Mouse (Mus musculus) liver, adult (tissue): ENCODE results near the gene Sarnp.

ENCODE experiments used
- GATA4 ChIP-seq: IDR thresholded peaks from 2 replicates; pipeline ENCODE4 v1.6.1; 2014; ENCODE audit warnings: mild to moderate bottlenecking, low read length; ENCODE audit not compliant: insufficient replicate concordance

The Sarnp gene

DNA sequence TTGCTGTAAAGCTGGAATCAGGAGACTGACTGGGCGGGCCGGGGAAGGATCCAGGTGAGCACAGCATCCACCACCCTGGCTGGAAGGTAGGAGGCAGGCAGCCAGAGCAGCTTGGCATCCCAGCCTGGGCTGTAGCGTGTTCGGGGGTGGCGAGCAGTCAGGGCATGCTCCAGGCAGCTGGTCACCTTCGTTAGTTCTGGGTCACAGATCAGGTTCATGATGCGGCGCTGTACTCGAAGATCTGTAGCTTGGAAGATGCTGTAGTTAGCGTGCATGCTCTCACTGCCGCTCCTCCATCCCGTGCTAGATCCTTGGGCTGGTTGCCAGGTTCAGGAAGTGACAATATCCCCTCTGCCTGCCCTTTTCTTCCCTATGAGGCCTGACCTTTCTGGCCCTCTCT is 96.6 kb downstream of the Sarnp start:
- TF ChIP-seq GATA4, result no peak

DNA sequence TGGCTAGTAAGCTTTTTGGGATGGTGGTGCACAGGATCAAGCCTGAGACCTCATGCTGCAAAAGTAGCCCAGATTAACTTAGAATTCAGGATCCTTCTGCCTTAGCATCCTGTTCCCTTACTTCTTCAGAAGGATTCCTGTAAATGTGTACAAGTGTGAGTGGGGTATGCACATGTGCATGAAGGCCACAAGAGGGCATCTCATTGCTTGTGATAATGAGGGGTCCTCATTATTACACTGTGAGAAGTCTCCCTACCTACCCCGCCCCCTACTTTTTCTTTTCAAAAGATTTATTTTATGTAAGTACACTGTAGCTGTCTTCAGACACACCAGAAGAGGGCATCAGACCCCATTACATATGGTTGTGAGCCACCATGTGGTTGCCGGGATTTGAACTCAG is 98.4 kb downstream of the Sarnp start:
- no peak for TF ChIP-seq GATA4

DNA sequence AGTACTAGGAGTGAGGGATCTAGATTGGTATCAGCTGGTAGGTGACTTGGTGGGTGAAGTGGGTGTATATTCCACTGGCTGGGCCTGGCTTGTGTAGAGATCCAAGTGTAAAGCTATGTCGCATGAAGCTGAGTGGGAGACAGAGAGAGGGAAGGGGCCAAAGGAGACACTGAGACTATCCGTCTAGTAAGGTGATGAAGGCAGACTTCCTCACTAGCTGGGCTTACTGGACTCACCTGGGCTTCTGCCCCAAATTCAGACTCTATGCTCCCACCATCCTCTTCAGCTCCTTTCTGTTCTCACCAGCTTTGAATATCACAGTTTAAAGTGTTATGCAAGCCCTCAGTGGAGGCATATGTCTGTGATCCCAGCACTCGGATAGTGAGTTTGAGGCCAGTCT is 99.5 kb downstream of the Sarnp start:
- no peak for TF ChIP-seq GATA4

GRCm38 (mm10) chr10:128917400-128917799 is 100.3 kb downstream of the Sarnp start:
- no peak for TF ChIP-seq GATA4

DNA sequence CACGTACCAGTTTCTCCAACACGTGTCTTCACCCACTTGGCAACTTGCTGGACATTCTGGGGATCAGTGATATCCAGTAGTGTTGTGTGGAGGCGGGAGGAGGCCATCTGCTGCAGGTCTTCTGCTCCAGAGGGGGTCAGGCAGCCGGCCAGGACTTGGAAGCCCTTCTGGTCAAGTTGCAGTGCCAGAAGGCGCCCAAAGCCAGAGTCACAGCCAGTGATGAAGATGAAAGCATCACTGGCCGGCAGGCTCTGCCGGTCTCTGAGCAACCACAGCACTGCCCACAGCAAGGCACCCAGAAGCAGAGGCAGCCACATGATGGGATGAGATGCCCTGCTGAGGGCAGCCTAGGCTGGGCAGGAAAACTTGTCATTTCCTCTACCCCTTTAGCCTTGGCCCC is 101.1 kb downstream of the Sarnp start:
- no peak for TF ChIP-seq GATA4

DNA sequence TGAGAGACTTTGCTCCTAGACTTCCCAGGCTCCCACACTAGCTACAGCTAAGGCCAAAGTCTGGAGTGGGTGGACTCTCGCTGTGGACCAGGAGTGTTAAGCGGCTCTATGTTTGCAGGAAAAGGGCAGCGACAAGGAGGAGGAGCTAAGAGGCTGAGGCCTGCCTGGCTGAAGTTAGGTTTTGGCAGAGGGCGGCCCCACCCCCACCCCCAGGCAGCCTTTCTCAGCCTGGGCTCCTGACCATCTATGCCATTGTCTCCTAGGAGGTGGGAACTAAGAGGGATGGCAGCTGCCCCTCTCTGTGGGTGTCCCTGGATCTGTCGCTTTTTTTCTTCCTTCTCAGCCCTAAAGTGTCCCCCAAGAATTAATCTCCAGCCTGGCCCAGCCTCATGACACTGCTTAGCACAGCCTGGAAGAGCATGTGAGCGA is 102.1 kb downstream of the Sarnp start:
- TF ChIP-seq GATA4, result no peak

- TF ChIP-seq GATA4, result no peak
Measured at GRCm38 (mm10) chr10:128919966-128920365, 102.8 kb downstream of the Sarnp start.

GRCm38 (mm10) chr10:128920736-128921161 is 103.6 kb downstream of the Sarnp start:
- TF ChIP-seq GATA4, result no peak

DNA sequence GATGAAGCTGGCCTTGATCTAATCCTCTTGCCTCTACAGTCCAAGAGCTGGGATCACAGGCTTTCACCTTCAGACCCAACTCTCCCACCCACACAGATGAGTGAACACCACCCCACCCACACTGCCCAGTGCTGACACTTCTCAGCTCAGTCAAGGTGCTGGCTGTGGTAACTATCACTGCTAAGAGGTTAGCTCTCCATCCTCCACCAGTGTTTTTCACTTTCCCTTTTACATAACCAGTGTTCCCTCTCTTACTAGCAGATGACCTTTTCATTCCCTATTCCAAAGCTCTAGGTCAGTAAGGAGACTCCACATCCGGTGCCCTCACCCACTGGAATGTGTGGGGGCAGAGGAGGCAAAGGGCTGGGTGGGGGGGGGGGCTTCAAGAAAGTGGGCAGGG is 104.1 kb downstream of the Sarnp start:
- no peak for TF ChIP-seq GATA4

- no peak for TF ChIP-seq GATA4
Measured at GRCm38 (mm10) chr10:128921883-128922821, 105.0 kb downstream of the Sarnp start.

DNA sequence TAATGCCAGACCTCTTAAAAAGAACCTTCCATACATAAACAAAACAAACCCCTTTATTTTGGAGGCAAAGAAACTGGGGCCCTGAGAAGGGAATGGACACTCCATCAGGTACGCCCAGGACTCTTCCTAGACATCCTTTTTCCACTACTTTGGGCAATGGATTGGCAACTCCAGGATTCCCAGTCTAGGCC is 105.6 kb downstream of the Sarnp start, which contains the start of gene Rdh5:
Gene Rdh5, minus strand, starts transcription at position 67 of the 191 bp plus-strand sequence.
- TF ChIP-seq GATA4, result no peak

GRCm38 (mm10) chr10:128923013-128923691 is 106.0 kb downstream of the Sarnp start:
- TF ChIP-seq GATA4, result no peak

- no peak for TF ChIP-seq GATA4
Measured at GRCm38 (mm10) chr10:128923935-128924334, 106.8 kb downstream of the Sarnp start, which contains the start of gene Bloc1s1. TSS of gene Bloc1s1 (minus strand) at chr10:128924035.
